Mouse (Mus musculus) embryonic facial prominence, embryonic 10.5 days (tissue): ENCODE measurements around the gene Spag17. TPM values are rescaled to one million over a fixed set of nuclear protein-coding genes. Genes with fewer than 3 reads are reported as not detected.

ENCODE experiments used
- DNase-seq: peaks from one replicate; pipeline ENCODE4 v3.0.0-alpha.2; 2017; ENCODE audit warnings: low spot score
- H3K27ac ChIP-seq: fragments of 300-500 bp; sonication (generic); replicated peaks from 2 replicates; pipeline ENCODE4 v1.5.1; 2016; ENCODE audit warnings: mild to moderate bottlenecking
- H3K27me3 ChIP-seq: fragments of 300-500 bp; sonication (generic); replicated peaks from 2 replicates; pipeline ENCODE4 v1.6.1; 2016; ENCODE audit warnings: low read depth, mild to moderate bottlenecking; ENCODE audit not compliant: poor library complexity, severe bottlenecking
- H3K36me3 ChIP-seq: fragments of 300-500 bp; sonication (generic); replicated peaks from 2 replicates; pipeline ENCODE4 v1.6.1; 2016; ENCODE audit warnings: mild to moderate bottlenecking, moderate library complexity
- H3K4me1 ChIP-seq: fragments of 300-500 bp; sonication (generic); 2 replicates; pipeline ENCODE4 v1.6.1; 2016
- H3K4me3 ChIP-seq: fragments of 300-500 bp; sonication (generic); 2 replicates; pipeline ENCODE4 v1.5.1; 2016; ENCODE audit warnings: mild to moderate bottlenecking, moderate library complexity
- H3K9me3 ChIP-seq: fragments of 300-500 bp; sonication (generic); 2 replicates; pipeline ENCODE4 v1.6.1; 2016; ENCODE audit warnings: mild to moderate bottlenecking
- WGBS: fragments of 180-500 bp; shearing (Covaris S2); methylation state at CpG from one replicate; pipeline ENCODE4 v1.1.7; 2016; 5-methylcytosine and 5-hydroxymethylcytosine counted together
- polyA plus RNA-seq: library from polyadenylated mRNA; unstranded; fragments of >200 nt; fragmentation: Nextera tagmentation; extraction: Ambion mirVana; gene quantifications from 2 replicates; pipeline ENCODE4 v1.2.1, GENCODE M21; 2016

The Spag17 gene
- polyA plus RNA-seq, 1 experiment from 2014 or later, result 0.29 TPM

DNA sequence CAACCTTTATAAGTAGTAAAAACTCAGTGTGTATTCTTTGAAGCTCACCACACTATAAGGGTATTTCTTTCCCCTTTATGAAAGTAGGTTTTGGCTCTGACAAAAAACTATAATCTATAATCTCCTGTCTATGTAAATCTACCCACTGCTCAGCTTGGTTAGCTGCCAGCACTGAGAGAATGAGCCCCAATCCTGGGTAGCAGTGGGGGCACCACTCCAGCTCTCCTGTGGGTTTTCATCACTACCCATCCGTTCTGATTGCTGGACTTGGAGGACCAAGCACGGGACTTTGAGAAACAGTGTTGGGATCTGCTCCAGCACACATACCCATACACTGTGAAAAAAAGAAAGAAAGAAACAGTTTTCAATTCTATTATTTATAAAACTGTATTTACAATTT lies 236.8 kb downstream of the Spag17 start:
- Histone ChIP-seq H3K4me1 (no peaks in the 10 kb centered on the region), H3K4me3 (no peak overlapping the region), H3K9me3 (no peaks in the 10 kb centered on the region), H3K27ac (no peak overlapping the region), H3K27me3 (no peaks in the 10 kb centered on the region), H3K36me3 (no peaks in the 10 kb centered on the region)
- DNase-seq, result no peak
- WGBS, result 82% methylated on average over 2 of the region's 2 CpGs

DNA sequence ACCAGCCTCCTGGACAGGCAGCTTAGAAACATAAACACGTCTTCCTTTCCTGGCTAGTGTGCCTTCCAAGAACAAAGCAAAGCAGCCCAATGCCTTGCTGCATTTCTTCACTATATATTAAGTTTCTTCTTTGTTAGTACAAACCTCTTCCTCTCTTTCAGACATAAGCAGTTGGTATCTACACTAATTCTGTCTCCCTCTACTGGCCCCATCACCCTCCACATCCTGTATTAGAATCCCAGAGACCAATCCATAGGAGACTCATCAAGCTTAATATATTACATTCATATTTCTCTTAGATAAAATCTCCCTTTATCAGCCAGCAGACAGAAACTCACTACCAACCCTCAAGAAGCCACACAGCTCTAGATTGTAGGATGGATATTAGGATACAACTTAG lies 237.2 kb downstream of the Spag17 start:
- Histone ChIP-seq H3K27me3 (no peaks in the 10 kb centered on the region), H3K4me3 (no peak overlapping the region), H3K36me3 (no peaks in the 10 kb centered on the region), H3K27ac (no peak overlapping the region), H3K4me1 (no peaks in the 10 kb centered on the region), H3K9me3 (no peaks in the 10 kb centered on the region)
- WGBS, result 86% methylated on average over 1 of the region's 1 CpGs
- no peak for DNase-seq

DNA sequence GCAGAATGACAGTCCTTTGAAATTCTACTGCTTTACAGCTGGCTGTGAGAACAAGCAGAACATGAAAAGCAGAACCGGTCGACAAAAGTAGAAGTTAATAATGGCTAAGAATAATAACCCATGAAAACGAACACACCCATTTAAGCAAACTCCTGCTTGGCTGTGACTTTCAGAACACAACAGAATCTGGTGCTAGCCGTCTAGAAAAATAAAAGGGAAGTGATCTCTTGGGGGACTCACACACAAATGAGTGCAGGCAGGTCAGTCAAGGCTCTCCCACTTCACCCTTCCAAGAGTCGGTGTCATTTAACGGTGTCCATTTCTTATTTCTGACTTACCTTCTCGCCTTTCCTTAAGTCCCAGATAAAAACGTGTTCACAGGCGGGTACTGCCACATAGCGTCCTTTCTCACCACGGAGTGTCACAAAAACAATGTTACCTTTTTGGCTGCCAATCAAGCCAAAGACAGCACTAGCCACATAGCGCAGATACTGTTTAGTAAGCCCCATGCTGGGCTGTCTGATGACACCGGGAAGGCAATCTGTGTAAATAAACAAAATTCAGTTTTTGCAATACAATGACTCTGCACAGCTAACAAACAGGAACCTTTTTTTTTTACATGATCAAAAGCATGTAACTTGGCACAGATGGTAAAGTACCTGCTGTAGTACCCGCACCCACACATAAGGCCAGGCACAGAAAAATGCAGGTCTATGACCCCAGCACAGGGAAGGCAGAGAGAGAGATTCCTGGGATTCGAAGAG lies 275.7 kb downstream of the Spag17 start:
- WGBS, result 86% methylated on average over 15 of the region's 15 CpGs
- Histone ChIP-seq H3K9me3 (no peaks in the 10 kb centered on the region), H3K27ac (no peak overlapping the region), H3K27me3 (no peaks in the 10 kb centered on the region), H3K36me3 (peaks cover 48% of the 10 kb centered on the region), H3K4me3 (peak overlapping the region; percentile 87), H3K4me1 (peaks cover 13% of the 10 kb centered on the region)
- DNase-seq, result no peak

DNA sequence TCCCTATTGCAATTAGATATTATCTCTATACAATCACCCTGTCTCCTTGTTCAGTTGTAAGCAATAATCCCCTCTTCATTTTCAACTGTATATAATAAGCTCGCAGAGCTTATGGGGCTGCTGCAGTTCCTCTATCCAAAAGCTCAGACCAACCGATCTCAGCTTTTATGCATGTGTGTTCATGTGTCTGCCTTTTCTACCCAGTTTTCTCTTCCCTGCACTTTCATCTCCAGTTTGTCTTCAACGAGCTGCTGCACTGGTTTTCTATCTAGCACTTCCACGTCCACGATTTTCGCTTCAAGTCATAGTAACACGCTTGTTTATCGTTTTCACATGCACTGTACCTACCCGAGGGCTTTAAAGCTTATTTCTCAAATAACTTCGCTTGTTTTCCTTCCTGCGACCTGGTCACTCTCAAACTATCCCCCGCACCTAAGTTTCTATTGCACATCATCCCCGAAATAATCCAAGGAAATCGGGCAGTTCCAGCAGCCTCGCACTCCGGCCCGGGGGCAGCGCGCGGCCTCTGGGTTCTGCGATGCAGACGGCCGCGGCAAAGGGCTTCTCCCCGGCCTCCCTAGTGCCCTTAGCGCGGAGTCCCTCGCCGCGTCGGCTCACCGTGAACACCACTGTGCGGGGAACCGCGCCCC lies 276.6 kb downstream of the Spag17 start:
- DNase-seq, result no peak
- peak overlapping the region; percentile 88 for H3K27ac ChIP-seq
- H3K27me3 ChIP-seq, result no peaks in the 10 kb centered on the region
- H3K4me1 ChIP-seq, result peaks cover 13% of the 10 kb centered on the region
- WGBS, result 2% methylated on average over 35 of the region's 35 CpGs
- H3K36me3 ChIP-seq, result peaks cover 45% of the 10 kb centered on the region
- no peaks in the 10 kb centered on the region for H3K9me3 ChIP-seq
- H3K4me3 ChIP-seq, result peak overlapping the region; percentile 87

DNA sequence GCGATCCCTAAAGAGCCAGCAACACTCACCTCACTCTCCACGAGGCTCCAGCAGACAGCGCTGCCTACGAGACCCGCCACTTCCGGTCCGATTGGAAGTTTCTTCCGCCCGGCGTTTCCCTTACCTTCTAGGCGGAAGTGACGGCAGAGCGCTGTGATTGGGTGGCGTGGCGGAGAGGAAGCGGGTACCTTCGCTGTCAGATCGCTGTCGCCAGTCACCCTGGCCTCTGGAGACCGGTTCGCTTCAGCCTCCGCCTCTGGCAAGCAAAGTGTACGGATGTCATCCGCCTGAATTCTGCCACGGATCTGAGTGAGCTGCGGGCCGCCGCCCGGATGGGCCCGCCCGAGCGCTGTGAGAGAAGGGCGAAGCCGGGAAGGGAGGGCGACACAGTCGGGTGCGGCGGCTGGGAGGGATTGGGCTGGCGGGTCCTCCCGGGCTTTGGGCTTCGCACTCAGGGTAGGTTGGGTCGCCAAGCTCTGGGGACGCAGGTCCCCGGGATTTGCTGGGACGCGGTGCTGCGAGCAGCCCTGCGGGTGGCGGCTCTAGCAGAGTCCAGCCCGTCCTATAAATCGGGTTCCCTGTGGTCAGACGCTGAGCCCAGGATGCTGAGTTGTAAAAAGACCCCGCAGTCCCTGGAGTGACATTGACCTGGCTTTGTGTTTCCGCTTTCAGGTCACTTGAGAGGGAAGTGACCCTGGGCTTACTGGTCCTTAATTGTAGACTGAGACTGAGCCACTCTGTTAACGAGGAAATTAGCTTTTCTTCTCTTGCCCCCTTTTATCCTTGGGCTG lies 277.3 kb downstream of the Spag17 start, which contains the start of the genes Gdap2 and Wdr3:
Gene Gdap2, plus strand, starts transcription at position 67 of the 791 bp plus-strand sequence.
Gene Wdr3, minus strand, starts transcription at position 93 of the 791 bp plus-strand sequence.
- peak within 1 kb of the TSS; percentile 88 for H3K27ac ChIP-seq
- WGBS, result under 1% methylated on average over 55 of the region's 55 CpGs
- peak; percentile 94 for DNase-seq
- peak within 1 kb of the TSS; percentile 87 for H3K4me3 ChIP-seq
- H3K36me3 ChIP-seq, result peaks cover 41% of the 10 kb centered on the region
- no peaks in the 10 kb centered on the region for H3K27me3 ChIP-seq
- no peaks in the 10 kb centered on the region for H3K9me3 ChIP-seq
- H3K4me1 ChIP-seq, result peaks cover 13% of the 10 kb centered on the region

DNA sequence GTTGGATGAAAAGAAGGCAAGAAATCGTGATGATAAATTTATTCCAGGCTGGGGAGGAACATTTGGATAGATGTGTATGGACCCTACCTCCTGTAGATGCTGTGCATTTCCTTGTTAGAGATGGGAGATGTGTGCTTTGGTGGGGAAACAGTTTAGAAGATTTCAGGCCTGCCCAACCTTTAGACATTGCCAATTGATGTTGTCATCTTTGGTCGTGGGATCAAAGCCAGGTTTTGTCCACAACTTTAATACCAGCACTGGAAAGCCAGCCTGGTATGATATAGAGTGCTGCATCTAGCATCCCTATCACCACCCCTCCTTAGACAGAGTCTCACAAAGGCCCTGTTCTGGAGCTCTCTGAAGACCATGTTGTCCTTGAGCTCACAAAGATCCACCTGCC lies 278.4 kb downstream of the Spag17 start:
- no peak for DNase-seq
- 83% methylated on average over 2 of the region's 2 CpGs for WGBS

DNA sequence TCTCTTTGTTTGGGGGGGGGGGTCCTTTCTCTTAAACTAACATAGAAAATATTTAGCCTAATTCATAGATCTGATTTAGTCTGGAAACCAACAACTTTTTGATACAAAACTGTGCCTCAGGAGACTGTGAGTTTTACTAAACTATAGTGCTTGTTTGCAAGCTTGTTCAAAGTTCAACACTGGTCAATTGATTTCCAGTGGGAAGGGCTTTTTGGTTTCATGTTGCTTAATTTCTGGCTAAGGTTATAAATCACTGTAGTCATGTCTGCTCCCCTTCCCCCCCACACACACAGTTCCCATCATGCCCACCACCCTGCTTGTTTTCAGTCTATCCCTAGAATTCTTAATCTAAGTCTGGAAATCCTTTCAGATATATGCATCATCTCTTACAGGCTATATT lies 279.8 kb downstream of the Spag17 start:
- H3K9me3 ChIP-seq, result no peaks in the 10 kb centered on the region
- no peak overlapping the region for H3K4me3 ChIP-seq
- H3K36me3 ChIP-seq, result peaks cover 19% of the 10 kb centered on the region
- no peak for DNase-seq
- no peaks in the 10 kb centered on the region for H3K27me3 ChIP-seq
- peaks cover 13% of the 10 kb centered on the region for H3K4me1 ChIP-seq
- H3K27ac ChIP-seq, result no peak overlapping the region

More for the DNA sequence above, 278.4 kb downstream of the Spag17 start:
- Histone ChIP-seq H3K9me3 (no peaks in the 10 kb centered on the region), H3K27ac (no peak overlapping the region), H3K36me3 (peaks cover 32% of the 10 kb centered on the region), H3K27me3 (no peaks in the 10 kb centered on the region), H3K4me1 (peaks cover 13% of the 10 kb centered on the region), H3K4me3 (no peak overlapping the region)

DNA sequence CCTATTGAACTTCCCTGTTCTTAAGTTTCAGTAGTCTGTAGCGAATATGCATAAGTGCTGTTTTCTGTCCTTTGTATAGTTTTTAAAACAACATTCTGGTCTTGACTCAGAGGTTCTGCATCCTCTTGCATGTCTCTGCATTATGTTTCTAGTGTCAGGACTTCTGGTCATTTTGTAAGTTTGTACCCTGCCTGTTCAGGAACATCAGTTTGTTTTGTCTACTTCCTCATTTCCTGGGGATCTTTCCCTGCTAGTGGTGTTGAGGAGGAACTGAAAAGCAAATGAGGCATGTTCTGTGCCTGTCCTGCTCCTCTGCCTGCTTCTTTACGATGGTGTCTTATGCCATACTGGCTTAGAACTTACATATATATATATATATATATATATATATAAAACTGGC lies 290.8 kb downstream of the Spag17 start:
- Histone ChIP-seq H3K9me3 (no peaks in the 10 kb centered on the region), H3K4me3 (no peak overlapping the region), H3K27ac (no peak overlapping the region), H3K4me1 (no peaks in the 10 kb centered on the region), H3K36me3 (peaks cover 66% of the 10 kb centered on the region), H3K27me3 (no peaks in the 10 kb centered on the region)
- 88% methylated on average over 2 of the region's 2 CpGs for WGBS
- DNase-seq, result no peak

DNA sequence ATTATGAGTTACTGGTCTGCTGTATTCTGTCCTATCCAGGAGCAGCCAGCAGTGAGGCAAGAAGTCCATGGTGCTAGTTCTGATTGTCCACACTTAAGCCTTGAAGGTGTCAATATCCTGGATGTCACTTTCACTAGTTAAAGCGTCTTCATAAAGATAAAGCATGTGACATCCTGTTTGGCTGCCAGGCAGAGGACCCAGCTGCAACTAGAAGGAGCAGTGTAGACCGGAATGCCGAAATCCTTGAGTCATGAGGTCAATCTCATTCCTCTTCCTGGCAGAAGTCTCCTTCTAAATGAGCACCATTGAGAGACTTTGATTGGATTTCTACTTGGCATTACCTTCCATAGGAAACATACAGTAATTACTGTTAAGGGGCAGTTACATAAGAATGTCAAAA lies 295.3 kb downstream of the Spag17 start:
- H3K27ac ChIP-seq, result no peak overlapping the region
- no peaks in the 10 kb centered on the region for H3K9me3 ChIP-seq
- H3K36me3 ChIP-seq, result peaks cover 49% of the 10 kb centered on the region
- H3K4me1 ChIP-seq, result no peaks in the 10 kb centered on the region
- no peak for DNase-seq
- H3K4me3 ChIP-seq, result no peak overlapping the region
- H3K27me3 ChIP-seq, result no peaks in the 10 kb centered on the region
- WGBS, result 90% methylated on average over 3 of the region's 3 CpGs

DNA sequence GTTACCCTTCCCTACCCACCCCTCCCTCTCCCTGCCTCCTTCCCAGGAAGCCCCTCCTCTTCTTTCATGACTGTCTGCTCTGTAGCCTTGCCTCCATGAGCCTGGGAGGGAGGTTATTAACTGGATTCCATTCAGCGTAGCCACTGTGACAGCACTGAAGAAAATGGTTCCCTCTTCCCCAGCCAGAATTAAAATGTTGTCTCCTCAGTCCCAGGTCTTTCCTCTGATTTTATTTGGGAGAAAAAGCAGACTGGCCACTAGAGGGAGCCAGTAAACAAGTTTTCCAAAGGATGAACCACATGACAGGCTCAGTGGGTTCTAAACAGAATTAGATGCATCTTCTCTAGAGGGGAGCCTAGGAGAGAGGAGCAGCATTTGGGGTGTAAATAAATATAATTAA lies 304.2 kb downstream of the Spag17 start:
- Histone ChIP-seq H3K27me3 (no peaks in the 10 kb centered on the region), H3K27ac (no peak overlapping the region), H3K4me1 (peaks cover 10% of the 10 kb centered on the region; the same call in 1 of the 2 replicates), H3K36me3 (peaks cover 35% of the 10 kb centered on the region; the same call in 1 of the 2 replicates), H3K9me3 (no peaks in the 10 kb centered on the region), H3K4me3 (no peak overlapping the region)
- peak; percentile 58 for DNase-seq
- WGBS, result 53% methylated on average over 1 of the region's 1 CpGs

DNA sequence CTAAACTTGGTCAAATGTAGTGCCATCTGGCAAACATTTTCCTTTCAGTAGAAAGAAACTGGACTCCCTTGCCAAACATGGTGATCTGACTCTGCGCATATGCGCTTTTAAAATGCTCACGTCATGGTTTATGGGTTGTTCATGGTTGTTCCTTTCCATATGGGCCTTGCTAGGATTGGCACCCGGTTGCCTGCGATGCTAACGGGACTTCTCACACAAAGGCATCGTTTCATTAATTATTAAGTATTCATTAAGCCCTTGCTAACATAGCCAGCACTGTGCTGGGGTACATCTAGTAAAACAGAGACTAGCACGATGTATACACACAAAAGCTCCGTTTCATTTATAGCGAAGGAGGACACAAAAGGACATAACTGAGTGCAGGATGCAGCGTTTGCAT lies 304.7 kb downstream of the Spag17 start:
- no peaks in the 10 kb centered on the region for H3K9me3 ChIP-seq
- no peak overlapping the region for H3K4me3 ChIP-seq
- peaks cover 35% of the 10 kb centered on the region; the same call in 1 of the 2 replicates for H3K36me3 ChIP-seq
- H3K4me1 ChIP-seq, result peaks cover 10% of the 10 kb centered on the region; the same call in 1 of the 2 replicates
- 85% methylated on average over 11 of the region's 11 CpGs for WGBS
- H3K27me3 ChIP-seq, result no peaks in the 10 kb centered on the region
- DNase-seq, result no peak
- no peak overlapping the region for H3K27ac ChIP-seq
